Mouse (Mus musculus) heart, postnatal 4 days (tissue): ENCODE data around the gene Baz1a. TPM values are rescaled to one million over a fixed set of nuclear protein-coding genes. Genes with fewer than 3 reads are reported as not detected.
"Not testable (repeated sequence)": the region's sequence is repeated elsewhere in the genome, so short reads cannot be mapped to it uniquely, and the experiment has no call there.

Experiments
- DNase-seq: peaks from one replicate; pipeline ENCODE4 v3.0.0; 2021
- total RNA-seq, 2 experiments: library from RNA; stranded (reverse); gene quantifications; 2 replicates each; pipeline ENCODE4 v1.2.3; 2021

Baz1a gene
- total RNA-seq, 2 experiments from 2014 or later: 15.0 to 16.5 TPM

GRCm38 (mm10) chr12:54980939-54981338 is 33.2 kb downstream of the Baz1a start:
- no peak for DNase-seq

- DNase-seq: no peak
Observed at GRCm38 (mm10) chr12:54980532-54980931, 33.6 kb downstream of the Baz1a start.

- DNase-seq: no peak
Observed at GRCm38 (mm10) chr12:54969033-54969432, 45.1 kb downstream of the Baz1a start.

- DNase-seq: no peak
Observed at GRCm38 (mm10) chr12:54965532-54966160, 48.5 kb downstream of the Baz1a start.

GRCm38 (mm10) chr12:54959569-54959968 is 54.6 kb downstream of the Baz1a start:
- no peak for DNase-seq

GRCm38 (mm10) chr12:54956974-54957373 is 57.2 kb downstream of the Baz1a start:
- DNase-seq: no peak

GRCm38 (mm10) chr12:54956457-54956856 is 57.7 kb downstream of the Baz1a start:
- no peak for DNase-seq

- DNase-seq: no peak
Observed at GRCm38 (mm10) chr12:54946116-54946515, 68.0 kb downstream of the Baz1a start.

- not testable (repeated sequence) for DNase-seq
Observed at GRCm38 (mm10) chr12:54942586-54943157, 71.5 kb downstream of the Baz1a start.

GRCm38 (mm10) chr12:54937581-54938343 is 76.4 kb downstream of the Baz1a start:
- DNase-seq: not testable (repeated sequence)

GRCm38 (mm10) chr12:54910387-54910786 is 103.8 kb downstream of the Baz1a start:
- no peak for DNase-seq

- DNase-seq: not testable (repeated sequence)
Observed at GRCm38 (mm10) chr12:54892559-54892958, 121.6 kb downstream of the Baz1a start.

- no peak for DNase-seq
Observed at GRCm38 (mm10) chr12:54890426-54890825, 123.7 kb downstream of the Baz1a start.

GRCm38 (mm10) chr12:54887580-54888127 is 126.5 kb downstream of the Baz1a start:
- DNase-seq: no peak

- peak; percentile 79 for DNase-seq
Observed at GRCm38 (mm10) chr12:54879630-54880029, 134.5 kb downstream of the Baz1a start.

GRCm38 (mm10) chr12:54879211-54879610 is 134.9 kb downstream of the Baz1a start:
- DNase-seq: no peak

- DNase-seq: no peak
Observed at GRCm38 (mm10) chr12:54877875-54878274, 136.3 kb downstream of the Baz1a start.

GRCm38 (mm10) chr12:54876879-54877278 is 137.3 kb downstream of the Baz1a start:
- DNase-seq: no peak

- peak; percentile 53 for DNase-seq
Observed at GRCm38 (mm10) chr12:54874711-54875110, 139.4 kb downstream of the Baz1a start.

- peak; percentile 92 for DNase-seq
Observed at GRCm38 (mm10) chr12:54862606-54863535, 151.3 kb downstream of the Baz1a start, which contains the start of gene Cfl2. Gene Cfl2, minus strand, starts transcription at chr12:54862877.

- peak; percentile 65 for DNase-seq
Observed at GRCm38 (mm10) chr12:54861991-54862605, 152.1 kb downstream of the Baz1a start.

GRCm38 (mm10) chr12:54859531-54859930 is 154.6 kb downstream of the Baz1a start:
- DNase-seq: peak; percentile 14
